Mouse (Mus musculus) heart, embryonic 14.5 days (tissue): ENCODE results near the gene Hspa12a. TPM values are rescaled to one million over a fixed set of nuclear protein-coding genes. Genes with fewer than 3 reads are reported as not detected.

Experiments used
- ATAC-seq: fragments of 200-750 bp; cut with Nextera tagmentation; 2 replicates; pipeline ENCODE4 v1.8.0; 2017; ENCODE audit warnings: low read depth, moderate TSS enrichment; ENCODE audit not compliant: insufficient number of reproducible peaks, insufficient read depth, low FRiP score
- H3K27ac ChIP-seq, 2 experiments: fragments of 200-500 bp in 1 of 2; fragments of 300-500 bp in 1 of 2; sonication (generic) in 1 of 2; replicated peaks in 1 of 2; 2 replicates each; pipeline ENCODE4 v1.5.1; 2012 to 2014; ENCODE audit warnings: low read depth in 2 of 2, low read length in 2 of 2, control low read depth in 1 of 2, mild to moderate bottlenecking in 1 of 2, mixed read lengths in 1 of 2; ENCODE audit not compliant: control insufficient read depth in 1 of 2, insufficient read depth in 1 of 2
- H3K27me3 ChIP-seq: fragments of 300-500 bp; sonication (generic); 2 replicates; pipeline ENCODE4 v1.6.1; 2014; ENCODE audit warnings: mild to moderate bottlenecking, low read length, control low read depth; ENCODE audit not compliant: control insufficient read depth, insufficient read depth
- H3K36me3 ChIP-seq: fragments of 300-500 bp; sonication (generic); 2 replicates; pipeline ENCODE4 v1.6.1; 2014; ENCODE audit warnings: mild to moderate bottlenecking, control low read depth, low read length, mixed read lengths; ENCODE audit not compliant: control insufficient read depth, insufficient read depth
- H3K4me1 ChIP-seq, 2 experiments: fragments of 200-500 bp in 1 of 2; fragments of 300-500 bp in 1 of 2; sonication (generic) in 1 of 2; 2 replicates each; pipeline ENCODE4 v1.6.1; 2012 to 2014; ENCODE audit warnings: low read length in 2 of 2, control low read depth in 1 of 2, mixed read lengths in 1 of 2; ENCODE audit not compliant: control insufficient read depth in 2 of 2, insufficient read depth in 2 of 2
- H3K4me2 ChIP-seq: fragments of 300-500 bp; sonication (generic); 2 replicates; pipeline ENCODE4 v1.6.1; 2014; ENCODE audit warnings: mild to moderate bottlenecking, low read length
- H3K4me3 ChIP-seq, 2 experiments: fragments of 200-500 bp in 1 of 2; fragments of 300-500 bp in 1 of 2; sonication (generic) in 1 of 2; 2 replicates each; pipeline ENCODE4 v1.5.1; 2012 to 2014; ENCODE audit warnings: low read length in 2 of 2, mild to moderate bottlenecking in 2 of 2, control low read depth in 1 of 2, low read depth in 1 of 2, moderate library complexity in 1 of 2; ENCODE audit not compliant: control insufficient read depth in 1 of 2, insufficient read depth in 1 of 2
- H3K9ac ChIP-seq: fragments of 300-500 bp; sonication (generic); 2 replicates; pipeline ENCODE4 v1.6.1; 2014; ENCODE audit warnings: mild to moderate bottlenecking, low read length
- H3K9me3 ChIP-seq: fragments of 300-500 bp; sonication (generic); 2 replicates; pipeline ENCODE4 v1.6.1; 2016; ENCODE audit warnings: low read length, control low read depth; ENCODE audit not compliant: control insufficient read depth
- WGBS: fragments of 180-500 bp; shearing (Covaris S2); extraction: QIAGEN DNeasy Blood & Tissue Kit; methylation state at CpG from one replicate; pipeline ENCODE4 v1.1.7; 2014; 5-methylcytosine and 5-hydroxymethylcytosine counted together
- polyA plus RNA-seq: library from polyadenylated mRNA; unstranded; fragments of >200 nt; fragmentation: Nextera tagmentation; extraction: Ambion mirVana; gene quantifications from 2 replicates; pipeline ENCODE4 v1.2.1, GENCODE M21; 2014

Hspa12a gene
- polyA plus RNA-seq, 1 experiment from 2014 or later = 8.4 TPM

GRCm38 (mm10) chr19:58974126-58974525 is 30.7 kb upstream of the Hspa12a start:
- H3K36me3 ChIP-seq = no peaks in the 10 kb centered on the region
- peaks cover 7% of the 10 kb centered on the region for H3K27me3 ChIP-seq
- no peak overlapping the region for H3K9ac ChIP-seq
- no peak overlapping the region for H3K27ac ChIP-seq
- no peak overlapping the region for H3K4me2 ChIP-seq
- no peaks in the 10 kb centered on the region; a peak in 1 of 4 replicates for H3K4me1 ChIP-seq
- no peaks in the 10 kb centered on the region for H3K9me3 ChIP-seq
- ATAC-seq = no peak
- no peak overlapping the region for H3K4me3 ChIP-seq
- 88% methylated on average over 8 of the region's 8 CpGs for WGBS

GRCm38 (mm10) chr19:58970826-58971225 is 27.4 kb upstream of the Hspa12a start:
- no peaks in the 10 kb centered on the region for H3K9me3 ChIP-seq
- WGBS = 86% methylated on average over 13 of the region's 13 CpGs
- no peaks in the 10 kb centered on the region for H3K4me1 ChIP-seq
- H3K36me3 ChIP-seq = no peaks in the 10 kb centered on the region
- no peak overlapping the region for H3K4me3 ChIP-seq
- peaks cover 19% of the 10 kb centered on the region for H3K27me3 ChIP-seq
- no peak overlapping the region for H3K27ac ChIP-seq
- no peak overlapping the region for H3K9ac ChIP-seq
- no peak overlapping the region for H3K4me2 ChIP-seq
- ATAC-seq = no peak

GRCm38 (mm10) chr19:58968731-58969506 is 25.5 kb upstream of the Hspa12a start:
- WGBS = 37% methylated on average over 15 of the region's 15 CpGs
- no peaks in the 10 kb centered on the region for H3K36me3 ChIP-seq
- no peak for ATAC-seq
- no peak overlapping the region for H3K9ac ChIP-seq
- H3K4me1 ChIP-seq = no peaks in the 10 kb centered on the region
- H3K9me3 ChIP-seq = no peaks in the 10 kb centered on the region
- no peak overlapping the region for H3K4me3 ChIP-seq
- H3K4me2 ChIP-seq = no peak overlapping the region
- H3K27me3 ChIP-seq = peaks cover 19% of the 10 kb centered on the region
- no peak overlapping the region for H3K27ac ChIP-seq

GRCm38 (mm10) chr19:58963011-58963410 is 19.6 kb upstream of the Hspa12a start:
- no peak overlapping the region for H3K9ac ChIP-seq
- 83% methylated on average over 8 of the region's 8 CpGs for WGBS
- no peak overlapping the region for H3K4me3 ChIP-seq
- no peak for ATAC-seq
- H3K36me3 ChIP-seq = no peaks in the 10 kb centered on the region
- H3K4me2 ChIP-seq = no peak overlapping the region
- no peaks in the 10 kb centered on the region for H3K9me3 ChIP-seq
- no peaks in the 10 kb centered on the region for H3K4me1 ChIP-seq
- no peak overlapping the region for H3K27ac ChIP-seq
- H3K27me3 ChIP-seq = peaks cover 13% of the 10 kb centered on the region; the same call in 1 of the 2 replicates

- peaks cover 25% of the 10 kb centered on the region for H3K27me3 ChIP-seq
- no peaks in the 10 kb centered on the region for H3K9me3 ChIP-seq
- 85% methylated on average over 8 of the region's 8 CpGs for WGBS
- no peaks in the 10 kb centered on the region for H3K36me3 ChIP-seq
- no peak overlapping the region for H3K27ac ChIP-seq
- H3K4me2 ChIP-seq = no peak overlapping the region
- H3K4me1 ChIP-seq = no peaks in the 10 kb centered on the region; a peak in 1 of 4 replicates
- no peak overlapping the region for H3K9ac ChIP-seq
- no peak for ATAC-seq
- H3K4me3 ChIP-seq = no peak overlapping the region
Measured at GRCm38 (mm10) chr19:58954779-58955178, 11.3 kb upstream of the Hspa12a start.

- Histone ChIP-seq H3K4me3 (no peak overlapping the region), H3K9me3 (no peaks in the 10 kb centered on the region), H3K36me3 (no peaks in the 10 kb centered on the region), H3K9ac (no peak overlapping the region), H3K27me3 (peaks cover 29% of the 10 kb centered on the region), H3K4me1 (no peaks in the 10 kb centered on the region; a peak in 1 of 4 replicates), H3K4me2 (no peak overlapping the region), H3K27ac (no peak overlapping the region)
- WGBS = 52% methylated on average over 12 of the region's 13 CpGs
- no peak for ATAC-seq
Measured at GRCm38 (mm10) chr19:58952236-58952635, 8.8 kb upstream of the Hspa12a start.

- no peak for ATAC-seq
- Histone ChIP-seq H3K27me3 (peaks cover 29% of the 10 kb centered on the region), H3K9ac (no peak overlapping the region), H3K9me3 (no peaks in the 10 kb centered on the region), H3K4me1 (no peaks in the 10 kb centered on the region; a peak in 1 of 4 replicates), H3K4me3 (no peak overlapping the region), H3K36me3 (no peaks in the 10 kb centered on the region), H3K27ac (no peak overlapping the region), H3K4me2 (no peak overlapping the region)
- WGBS = 79% methylated on average over 3 of the region's 3 CpGs
Measured at GRCm38 (mm10) chr19:58951521-58951920, 8.1 kb upstream of the Hspa12a start.

- peaks cover 10% of the 10 kb centered on the region; the same call in 1 of the 2 replicates for H3K27me3 ChIP-seq
- WGBS = 67% methylated on average over 7 of the region's 7 CpGs
- H3K9ac ChIP-seq = no peak overlapping the region
- H3K27ac ChIP-seq = no peak overlapping the region
- peaks cover 3 to 10% of the 10 kb centered on the region in 2 experiments; a peak in 3 of 4 replicates for H3K4me1 ChIP-seq
- H3K4me3 ChIP-seq = no peak overlapping the region
- no peaks in the 10 kb centered on the region for H3K36me3 ChIP-seq
- no peak for ATAC-seq
- H3K9me3 ChIP-seq = no peaks in the 10 kb centered on the region
- no peak overlapping the region for H3K4me2 ChIP-seq
Measured at GRCm38 (mm10) chr19:58945959-58946358, 2.5 kb upstream of the Hspa12a start.
